Mouse (Mus musculus) mouse embryonic stem cell (cell line): ENCODE results near the gene Vash2.

Experiments
- in situ Hi-C, 2 experiments: fragments of 300-500 bp; cut with MboI; formaldehyde crosslinking; loops; 1 replicate in 1 of 2; 3 replicates in 1 of 2; pipeline ENCODE4 v1.14.3; 2019 to 2020; ENCODE audit warnings: low sequenced_read_pairs in 2 of 2, low pct_unique_long_range_greater_than_20kb in 1 of 2, mixed read lengths in 1 of 2; ENCODE audit not compliant: unreplicated experiment in 1 of 2

The Vash2 gene

GRCm38 (mm10) chr1:190978511-190979073 lies 504 bp downstream of the Vash2 start:
- in situ Hi-C loops = no loop called here

- in situ Hi-C loops = no loop called here
Observed at GRCm38 (mm10) chr1:190978001-190978400, 1.1 kb downstream of the Vash2 start.

GRCm38 (mm10) chr1:190976887-190977573 lies 2.1 kb downstream of the Vash2 start:
- in situ Hi-C loops = no loop called here

GRCm38 (mm10) chr1:190974833-190975232 lies 4.3 kb downstream of the Vash2 start:
- in situ Hi-C loops = no loop called here

DNA sequence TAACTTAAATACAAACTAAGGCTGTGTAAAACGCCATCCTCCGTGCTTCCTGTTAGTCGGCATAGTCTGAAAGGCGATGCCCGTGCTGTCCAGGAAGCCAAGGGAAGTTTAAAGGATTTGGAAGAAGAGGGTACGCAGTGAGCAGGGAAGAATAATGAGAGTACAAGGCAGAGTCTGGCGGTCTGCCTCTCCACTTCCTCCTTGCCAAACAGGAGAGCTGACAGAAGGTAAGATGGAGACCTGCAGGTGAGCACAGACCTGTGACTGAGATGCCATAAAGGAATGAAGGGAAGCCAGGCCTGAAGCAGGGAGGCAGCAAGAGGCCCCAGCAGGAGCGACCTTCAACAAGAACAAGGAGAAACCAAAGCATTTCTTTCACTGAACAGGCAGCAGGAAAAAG lies 4.9 kb downstream of the Vash2 start:
- in situ Hi-C loops = no loop called here

GRCm38 (mm10) chr1:190972612-190973192 lies 6.4 kb downstream of the Vash2 start:
- in situ Hi-C loops = no loop called here

DNA sequence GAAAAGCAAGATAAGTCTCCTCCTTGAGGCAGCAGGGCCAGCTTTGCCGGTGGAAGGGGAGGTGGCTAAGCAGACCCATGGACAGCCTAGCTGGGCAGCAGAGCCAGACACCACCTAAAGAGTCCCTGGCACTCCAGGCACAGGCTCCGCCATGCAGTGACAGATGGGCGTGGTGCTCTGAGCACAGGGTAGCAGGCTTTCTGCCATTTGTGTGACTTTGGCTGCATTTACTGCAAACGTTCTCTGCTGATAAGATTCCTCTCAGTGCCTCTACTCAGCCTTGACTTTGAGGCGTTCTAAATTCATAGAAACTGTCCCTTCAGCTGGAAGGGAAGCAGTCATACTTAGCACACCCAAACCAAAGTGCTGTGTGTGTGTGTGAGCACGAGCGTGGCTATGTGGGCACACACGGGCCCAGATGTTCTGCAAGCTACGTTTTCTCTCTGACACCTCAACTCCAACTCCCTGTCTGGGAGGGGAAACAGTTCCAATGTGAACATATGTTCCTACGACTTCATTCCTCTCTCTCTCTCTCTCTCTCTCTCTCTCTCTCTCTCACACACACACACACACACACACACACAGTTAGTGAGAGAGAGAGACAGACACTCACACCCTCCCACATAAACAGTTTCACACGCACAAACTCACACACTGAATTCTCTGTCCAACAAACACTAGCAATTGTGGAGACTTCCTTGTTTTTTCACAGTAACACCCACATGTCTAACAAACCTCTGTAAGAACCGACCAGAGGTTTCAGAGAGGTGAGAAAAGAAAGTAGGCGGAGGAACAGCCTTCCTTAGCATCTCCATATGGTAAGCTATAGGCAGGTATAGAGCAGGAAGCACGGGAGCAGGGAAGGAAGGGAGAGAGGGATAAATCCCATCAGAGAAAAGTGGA lies 7.1 kb downstream of the Vash2 start:
- in situ Hi-C loops = no loop called here

- in situ Hi-C loops = no loop called here
Observed at GRCm38 (mm10) chr1:190968010-190968409, 11.1 kb downstream of the Vash2 start.

GRCm38 (mm10) chr1:190964992-190965780 lies 13.9 kb downstream of the Vash2 start:
- in situ Hi-C loops = no loop called here

DNA sequence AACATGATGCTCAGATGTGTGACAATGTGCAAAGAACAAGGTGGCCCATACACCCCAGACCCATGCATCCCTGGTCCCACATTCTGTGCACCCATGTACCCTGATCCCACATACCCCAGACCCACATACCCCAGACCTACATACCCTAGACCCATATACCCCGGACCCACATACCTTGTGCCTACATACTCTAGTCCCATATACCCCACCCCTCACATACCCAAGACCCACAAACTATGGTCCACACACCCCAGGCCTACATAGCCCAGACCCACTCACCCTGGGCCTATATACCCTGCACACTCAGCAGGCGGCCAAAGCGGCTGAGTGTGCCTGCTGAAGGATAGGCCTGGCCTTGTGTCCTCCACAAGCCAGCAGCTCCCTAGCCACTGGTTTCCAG lies 16.3 kb downstream of the Vash2 start:
- in situ Hi-C loops = no loop called here

- in situ Hi-C loops = no loop called here
Observed at GRCm38 (mm10) chr1:190958821-190959220, 20.3 kb downstream of the Vash2 start.

- in situ Hi-C loops = no loop called here
Observed at GRCm38 (mm10) chr1:190953009-190953408, 26.1 kb downstream of the Vash2 start.

- in situ Hi-C loops = no loop called here
Observed at GRCm38 (mm10) chr1:190951014-190951413, 28.1 kb downstream of the Vash2 start.

GRCm38 (mm10) chr1:190948846-190949245 lies 30.2 kb downstream of the Vash2 start:
- in situ Hi-C loops = no loop called here

DNA sequence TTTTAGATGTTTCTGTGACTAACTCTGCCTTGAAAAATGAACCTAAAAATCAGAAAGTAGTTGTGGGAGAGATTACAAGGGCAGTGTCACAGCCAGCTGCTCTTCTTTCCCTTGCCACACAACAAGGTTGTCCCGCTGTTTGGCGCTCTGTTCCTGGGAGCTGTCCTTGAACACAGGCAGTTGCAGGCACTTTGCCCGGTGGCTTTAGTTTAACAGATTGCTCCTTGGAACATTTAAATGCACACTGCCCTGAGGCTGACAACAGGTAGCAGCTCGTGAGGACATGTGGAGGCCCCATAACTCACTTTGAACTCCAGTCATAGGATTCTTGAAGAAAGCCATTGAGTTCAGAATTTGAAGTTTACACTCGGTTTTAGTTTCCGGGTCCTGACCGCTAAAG lies 30.7 kb downstream of the Vash2 start:
- in situ Hi-C loops = no loop called here

DNA sequence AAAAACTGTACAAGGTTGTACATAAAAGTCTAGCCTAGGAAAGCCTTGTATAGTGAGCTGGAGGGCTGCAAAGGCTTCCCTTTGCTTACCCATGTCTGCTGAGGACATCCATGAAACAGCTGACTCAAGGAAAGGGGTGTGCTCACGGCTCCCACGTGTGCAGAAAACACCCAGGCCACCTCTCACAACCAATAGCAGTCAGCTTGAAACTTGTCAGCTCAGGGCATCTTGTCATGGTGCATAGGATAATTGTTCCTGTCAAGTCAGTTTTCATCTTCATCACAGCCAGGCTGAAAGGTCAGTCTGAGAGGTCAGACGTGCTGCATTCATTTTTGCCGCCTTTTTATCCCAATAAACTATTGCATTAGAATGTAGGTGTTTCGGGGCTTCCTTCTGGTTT lies 31.1 kb downstream of the Vash2 start:
- in situ Hi-C loops = no loop called here

GRCm38 (mm10) chr1:190944109-190944760 lies 34.9 kb downstream of the Vash2 start:
- in situ Hi-C loops = no loop called here

- in situ Hi-C loops = no loop called here
Observed at GRCm38 (mm10) chr1:190939803-190940202, 39.3 kb downstream of the Vash2 start.
